Mouse (Mus musculus) embryo, embryonic 11.5 days (tissue): Measurements from ENCODE around the gene Gm10490.

Experiments used
- DNase-seq: peaks from one replicate; pipeline ENCODE4 v3.0.0-alpha.2; 2012; ENCODE audit warnings: low read depth, low spot score

Gm10490 gene

GRCm38 (mm10) chrX:7926266-7926665 lies 16.9 kb downstream of the Gm10490 start:
- no peak for DNase-seq

GRCm38 (mm10) chrX:7927116-7927515 lies 17.8 kb downstream of the Gm10490 start:
- DNase-seq: no peak

- no peak for DNase-seq
Measured at GRCm38 (mm10) chrX:7928270-7928790, 19.0 kb downstream of the Gm10490 start, which contains the start of gene Eras. Gene Eras (minus strand): TSS chrX:7928607.

GRCm38 (mm10) chrX:7936874-7937273 lies 27.5 kb downstream of the Gm10490 start:
- no peak for DNase-seq

- no peak for DNase-seq
Measured at GRCm38 (mm10) chrX:7937667-7938066, 28.3 kb downstream of the Gm10490 start.

GRCm38 (mm10) chrX:7945618-7946017 lies 36.3 kb downstream of the Gm10490 start:
- DNase-seq: no peak

GRCm38 (mm10) chrX:7947108-7947899 lies 38.0 kb downstream of the Gm10490 start, which contains the start of gene Hdac6:
Gene Hdac6 (minus strand): TSS chrX:7947889.
- DNase-seq: no peak

- DNase-seq: peak; percentile 87
Measured at GRCm38 (mm10) chrX:7947900-7948492, 38.7 kb downstream of the Gm10490 start.

GRCm38 (mm10) chrX:7950091-7950490 lies 40.7 kb downstream of the Gm10490 start:
- DNase-seq: no peak

GRCm38 (mm10) chrX:7958868-7959267 lies 49.5 kb downstream of the Gm10490 start:
- DNase-seq: no peak
